Mouse (Mus musculus) intestine, embryonic 16.5 days (tissue): ENCODE results near the gene BC067074. TPM values are rescaled to one million over a fixed set of nuclear protein-coding genes. Genes with fewer than 3 reads are reported as not detected.

ENCODE experiments used
- ATAC-seq: fragments of 200-750 bp; cut with Nextera tagmentation; 2 replicates; pipeline ENCODE4 v1.8.0; 2017; ENCODE audit warnings: moderate TSS enrichment, moderate library complexity
- H3K27ac ChIP-seq: fragments of 300-500 bp; sonication (generic); 2 replicates; pipeline ENCODE4 v1.5.1; 2014; ENCODE audit warnings: mild to moderate bottlenecking, low read length
- H3K27me3 ChIP-seq: fragments of 300-500 bp; sonication (generic); replicated peaks from 2 replicates; pipeline ENCODE4 v1.6.1; 2014; ENCODE audit warnings: low read length, control low read depth, mixed read lengths; ENCODE audit not compliant: control insufficient read depth, insufficient read depth
- H3K36me3 ChIP-seq: fragments of 300-500 bp; sonication (generic); 2 replicates; pipeline ENCODE4 v1.6.1; 2014; ENCODE audit warnings: low read length, control low read depth; ENCODE audit not compliant: control insufficient read depth, insufficient read depth
- H3K4me1 ChIP-seq: fragments of 300-500 bp; sonication (generic); 2 replicates; pipeline ENCODE4 v1.6.1; 2014; ENCODE audit warnings: low read length, control low read depth, mixed read lengths; ENCODE audit not compliant: control insufficient read depth, insufficient read depth
- H3K4me2 ChIP-seq: fragments of 300-500 bp; sonication (generic); 2 replicates; pipeline ENCODE4 v1.6.1; 2014; ENCODE audit warnings: low read depth, low read length, control low read depth
- H3K4me3 ChIP-seq: fragments of 300-500 bp; sonication (generic); 2 replicates; pipeline ENCODE4 v1.5.1; 2014; ENCODE audit warnings: mild to moderate bottlenecking, low read length
- H3K9ac ChIP-seq: fragments of 300-500 bp; sonication (generic); 2 replicates; pipeline ENCODE4 v1.6.1; 2014; ENCODE audit warnings: low read depth, low read length
- H3K9me3 ChIP-seq: fragments of 300-500 bp; sonication (generic); 2 replicates; pipeline ENCODE4 v1.6.1; 2016; ENCODE audit warnings: low read length, control low read depth; ENCODE audit not compliant: control insufficient read depth
- WGBS: fragments of 180-500 bp; shearing (Covaris S2); extraction: QIAGEN DNeasy Blood & Tissue Kit; methylation state at CpG from one replicate; pipeline ENCODE4 v1.1.7; 2014; 5-methylcytosine and 5-hydroxymethylcytosine counted together
- polyA plus RNA-seq: library from polyadenylated mRNA; unstranded; fragments of >200 nt; fragmentation: Nextera tagmentation; extraction: Ambion mirVana; gene quantifications from 2 replicates; pipeline ENCODE4 v1.2.1, GENCODE M21; 2015

Gene BC067074
- polyA plus RNA-seq, 1 experiment from 2014 or later = 1.8 TPM

DNA sequence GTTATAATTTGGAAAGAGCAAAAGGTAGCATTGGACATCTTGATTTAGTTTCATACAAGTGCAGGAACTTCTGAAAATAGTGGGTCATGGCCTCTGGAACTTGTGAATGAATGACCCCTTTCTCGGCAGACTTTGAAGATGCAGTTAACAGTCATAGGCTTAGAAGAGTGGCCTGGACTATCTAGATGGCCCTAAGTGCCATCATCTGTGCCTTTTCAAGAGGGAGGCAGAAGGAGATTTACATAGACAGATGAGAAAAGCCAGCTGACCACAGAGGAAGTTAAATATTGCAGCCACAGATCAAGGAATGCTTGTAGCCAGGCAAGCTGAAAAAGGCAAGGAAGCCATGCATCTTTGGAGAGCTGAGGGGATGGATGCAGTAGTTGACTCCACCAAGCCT lies 66.7 kb downstream of the BC067074 start:
- no peaks in the 10 kb centered on the region for H3K36me3 ChIP-seq
- H3K27ac ChIP-seq = no peak overlapping the region
- no peaks in the 10 kb centered on the region for H3K27me3 ChIP-seq
- no peak overlapping the region for H3K9ac ChIP-seq
- no peak overlapping the region for H3K4me2 ChIP-seq
- no peak overlapping the region for H3K4me3 ChIP-seq
- no peaks in the 10 kb centered on the region for H3K4me1 ChIP-seq
- no peaks in the 10 kb centered on the region for H3K9me3 ChIP-seq
- no peak for ATAC-seq
- 60% methylated on average over 1 of the region's 1 CpGs for WGBS

DNA sequence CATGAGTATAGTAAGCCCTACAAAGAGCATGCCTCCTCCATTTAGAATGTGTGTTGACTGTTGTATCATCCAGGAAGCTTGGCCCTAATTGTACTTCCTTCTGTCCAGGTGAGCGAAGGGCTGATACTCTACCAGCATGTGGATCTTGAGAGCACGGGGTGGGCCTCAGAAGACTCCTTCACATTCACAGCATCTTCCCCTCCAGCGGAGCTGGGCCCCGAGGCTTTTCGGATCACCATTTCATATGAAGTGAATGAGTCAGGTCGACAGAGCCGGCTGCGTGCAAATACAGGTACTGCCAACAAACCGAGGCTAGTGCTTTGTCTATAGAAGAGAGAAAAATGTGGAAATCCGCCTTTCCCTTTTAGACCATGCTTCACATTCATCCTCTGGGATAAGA lies 73.0 kb downstream of the BC067074 start:
- H3K4me2 ChIP-seq = no peak overlapping the region
- 91% methylated on average over 10 of the region's 10 CpGs for WGBS
- no peak overlapping the region for H3K4me3 ChIP-seq
- no peaks in the 10 kb centered on the region for H3K4me1 ChIP-seq
- no peaks in the 10 kb centered on the region for H3K36me3 ChIP-seq
- H3K9ac ChIP-seq = no peak overlapping the region
- H3K9me3 ChIP-seq = no peaks in the 10 kb centered on the region
- ATAC-seq = no peak
- H3K27me3 ChIP-seq = no peaks in the 10 kb centered on the region
- no peak overlapping the region for H3K27ac ChIP-seq

DNA sequence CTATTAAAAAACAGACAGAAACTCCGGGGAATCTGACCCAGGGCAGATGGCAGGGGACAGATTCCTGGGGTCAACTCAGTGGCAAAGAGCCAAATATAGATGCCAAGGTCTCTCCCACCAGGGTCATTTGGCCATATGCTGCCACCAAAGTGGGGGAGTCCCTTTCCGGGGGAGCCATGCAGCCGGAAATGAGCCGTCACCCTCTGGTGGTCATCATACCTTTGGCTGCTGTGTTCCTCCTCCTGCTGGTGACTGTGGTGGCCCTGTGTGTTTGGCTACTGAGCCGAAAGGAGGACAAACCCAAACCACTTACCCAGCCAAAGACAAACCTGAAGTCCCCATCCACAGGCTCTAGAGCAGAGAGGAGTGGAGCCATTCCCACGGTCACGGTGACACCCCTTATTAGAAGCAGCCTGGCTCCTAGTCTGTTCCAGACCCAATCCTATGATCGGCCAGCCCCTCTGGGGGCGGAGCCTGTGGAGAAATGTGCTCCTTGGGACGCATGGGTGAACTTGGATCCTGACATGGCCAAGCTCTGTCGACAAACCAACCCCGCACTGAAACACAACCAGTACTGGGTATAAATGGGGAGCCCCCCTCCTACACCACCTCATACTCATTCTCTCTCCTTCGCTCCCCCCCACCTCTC lies 76.1 kb downstream of the BC067074 start:
- no peak overlapping the region for H3K9ac ChIP-seq
- no peak overlapping the region for H3K4me2 ChIP-seq
- no peaks in the 10 kb centered on the region for H3K36me3 ChIP-seq
- no peaks in the 10 kb centered on the region for H3K27me3 ChIP-seq
- no peak for ATAC-seq
- no peaks in the 10 kb centered on the region for H3K4me1 ChIP-seq
- no peak overlapping the region for H3K27ac ChIP-seq
- no peaks in the 10 kb centered on the region for H3K9me3 ChIP-seq
- H3K4me3 ChIP-seq = no peak overlapping the region
- WGBS = 77% methylated on average over 13 of the region's 13 CpGs

DNA sequence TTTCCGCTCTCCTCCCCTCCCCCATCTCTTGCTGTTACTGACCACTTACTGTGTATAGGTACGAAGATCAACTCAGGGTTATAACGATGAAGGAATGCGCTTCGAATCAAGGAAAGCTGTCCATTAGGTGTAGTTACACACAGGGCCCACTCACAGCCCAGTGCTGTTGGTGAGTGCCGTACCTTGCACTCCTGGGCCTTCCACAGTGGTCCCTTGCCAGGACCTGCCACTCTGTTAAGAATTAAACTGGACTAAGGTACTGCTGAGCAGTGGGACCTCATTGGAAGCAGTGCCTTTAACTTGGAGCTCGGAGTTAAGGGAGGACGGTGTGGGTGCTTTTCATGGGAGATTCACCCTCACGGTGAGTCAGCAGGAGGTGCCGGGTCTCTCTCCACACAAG lies 76.7 kb downstream of the BC067074 start:
- Histone ChIP-seq H3K36me3 (no peaks in the 10 kb centered on the region), H3K4me1 (no peaks in the 10 kb centered on the region), H3K9me3 (no peaks in the 10 kb centered on the region), H3K4me3 (no peak overlapping the region), H3K9ac (no peak overlapping the region), H3K27me3 (no peaks in the 10 kb centered on the region), H3K4me2 (no peak overlapping the region), H3K27ac (no peak overlapping the region)
- WGBS = 85% methylated on average over 10 of the region's 10 CpGs
- ATAC-seq = no peak

DNA sequence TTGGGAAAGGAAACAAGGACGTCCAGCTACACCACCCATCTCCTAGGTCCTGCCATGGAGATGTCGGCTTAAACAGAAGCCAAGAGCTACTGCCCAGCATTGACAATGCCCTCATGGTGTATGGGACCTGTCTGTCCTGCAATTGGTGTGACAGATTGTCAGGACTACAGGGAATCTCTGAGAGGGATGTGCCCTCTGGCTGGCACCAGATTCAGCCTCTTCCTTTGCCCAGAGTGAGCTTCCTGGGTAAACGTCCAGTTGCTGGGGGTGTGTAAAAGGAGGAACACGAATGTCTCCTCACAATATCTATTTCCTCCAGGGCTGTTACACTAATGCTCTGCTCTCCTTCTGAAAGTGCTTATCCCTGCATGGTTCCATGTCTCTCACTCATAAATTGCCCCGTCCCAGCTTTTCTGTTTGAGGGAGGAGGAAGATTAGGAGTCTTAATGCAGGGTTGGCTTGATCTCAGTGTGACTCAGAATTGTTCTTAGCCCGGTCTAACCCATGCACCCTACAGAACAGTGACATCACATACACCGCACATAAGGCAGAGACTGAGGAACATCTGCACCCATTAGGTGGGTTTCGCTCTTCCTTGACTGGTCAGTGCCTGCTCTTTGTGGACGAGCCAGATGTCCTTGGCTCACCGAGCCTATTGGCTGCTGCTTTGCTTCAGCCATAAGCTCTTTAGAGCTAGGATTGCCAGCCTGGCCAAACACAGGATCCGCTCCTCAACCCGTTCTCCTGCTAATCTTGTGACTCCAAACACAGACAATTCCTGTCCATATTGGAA lies 80.5 kb downstream of the BC067074 start:
- WGBS = 76% methylated on average over 12 of the region's 12 CpGs
- H3K27ac ChIP-seq = no peak overlapping the region
- H3K4me2 ChIP-seq = no peak overlapping the region
- H3K9ac ChIP-seq = no peak overlapping the region
- H3K27me3 ChIP-seq = no peaks in the 10 kb centered on the region
- H3K36me3 ChIP-seq = no peaks in the 10 kb centered on the region
- no peak for ATAC-seq
- H3K4me3 ChIP-seq = no peak overlapping the region
- H3K4me1 ChIP-seq = no peaks in the 10 kb centered on the region
- H3K9me3 ChIP-seq = no peaks in the 10 kb centered on the region

DNA sequence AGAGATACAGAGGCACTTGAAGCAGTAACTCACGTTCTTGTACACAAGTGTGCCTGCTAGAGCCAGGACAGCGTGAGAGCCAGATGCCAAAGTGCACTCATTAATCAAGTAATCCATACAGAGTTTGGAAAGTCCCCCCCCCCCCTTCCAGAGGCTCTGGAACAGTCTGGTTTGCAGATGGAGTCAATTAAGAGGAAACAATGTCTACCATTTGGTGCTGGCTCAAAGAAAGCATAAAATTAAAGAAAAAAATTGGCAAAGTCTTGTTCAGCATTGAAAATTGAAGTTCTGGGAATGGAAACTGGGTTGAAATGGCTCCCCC lies 81.1 kb downstream of the BC067074 start:
- Histone ChIP-seq H3K9ac (no peak overlapping the region), H3K36me3 (no peaks in the 10 kb centered on the region), H3K4me2 (no peak overlapping the region), H3K4me1 (no peaks in the 10 kb centered on the region), H3K27ac (no peak overlapping the region), H3K27me3 (no peaks in the 10 kb centered on the region), H3K9me3 (no peaks in the 10 kb centered on the region), H3K4me3 (no peak overlapping the region)
- 23% methylated on average over 2 of the region's 2 CpGs for WGBS
- no peak for ATAC-seq

DNA sequence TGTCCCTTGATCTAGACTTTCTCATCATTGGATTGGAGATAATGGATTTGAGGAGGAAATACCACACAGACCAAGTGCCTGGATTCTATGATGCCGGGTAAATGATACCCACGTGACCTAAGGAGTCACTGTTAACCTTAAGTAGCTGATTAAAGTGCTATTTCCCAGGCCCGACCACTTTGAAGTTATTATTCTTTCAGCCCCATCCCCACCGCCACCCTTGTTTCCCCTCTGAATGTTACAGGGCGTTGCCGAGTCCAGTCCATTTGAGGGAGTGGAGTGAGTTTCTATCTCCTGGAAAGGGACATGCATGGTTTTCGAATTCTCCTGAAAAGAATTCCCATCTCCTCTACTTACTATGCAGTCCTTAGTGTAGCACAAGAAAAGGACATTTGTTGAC lies 84.7 kb downstream of the BC067074 start:
- H3K9ac ChIP-seq = no peak overlapping the region
- ATAC-seq = no peak
- H3K4me2 ChIP-seq = no peak overlapping the region
- no peak overlapping the region for H3K27ac ChIP-seq
- H3K4me3 ChIP-seq = no peak overlapping the region
- H3K9me3 ChIP-seq = no peaks in the 10 kb centered on the region
- H3K36me3 ChIP-seq = no peaks in the 10 kb centered on the region
- H3K4me1 ChIP-seq = no peaks in the 10 kb centered on the region
- no peaks in the 10 kb centered on the region for H3K27me3 ChIP-seq
- WGBS = 85% methylated on average over 7 of the region's 7 CpGs

DNA sequence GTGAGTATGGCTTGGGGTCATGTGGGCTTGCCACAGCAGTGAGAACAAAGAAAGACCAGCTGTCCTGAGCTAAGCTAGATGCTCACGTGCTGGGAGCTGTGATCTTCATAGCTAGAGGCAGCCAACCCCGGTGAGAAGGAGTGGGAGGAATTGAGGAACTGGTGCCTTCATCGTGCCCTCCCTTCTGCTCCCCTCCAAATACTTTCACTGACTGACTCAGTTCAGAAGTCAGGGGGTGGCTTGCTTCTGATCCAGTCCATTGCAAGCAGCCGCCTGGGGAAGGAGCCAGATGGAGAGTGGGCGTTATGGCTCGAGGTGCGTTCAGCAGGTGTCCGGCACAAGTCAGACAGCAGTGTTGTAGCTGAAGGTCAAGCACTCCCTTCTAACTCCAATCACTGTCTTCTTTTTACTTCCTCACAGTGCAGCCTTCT lies 86.0 kb downstream of the BC067074 start:
- Histone ChIP-seq H3K4me3 (no peak overlapping the region), H3K27me3 (no peaks in the 10 kb centered on the region), H3K9me3 (no peaks in the 10 kb centered on the region), H3K27ac (no peak overlapping the region), H3K9ac (no peak overlapping the region), H3K4me1 (no peaks in the 10 kb centered on the region), H3K4me2 (no peak overlapping the region), H3K36me3 (no peaks in the 10 kb centered on the region)
- no peak for ATAC-seq
- 87% methylated on average over 8 of the region's 8 CpGs for WGBS

DNA sequence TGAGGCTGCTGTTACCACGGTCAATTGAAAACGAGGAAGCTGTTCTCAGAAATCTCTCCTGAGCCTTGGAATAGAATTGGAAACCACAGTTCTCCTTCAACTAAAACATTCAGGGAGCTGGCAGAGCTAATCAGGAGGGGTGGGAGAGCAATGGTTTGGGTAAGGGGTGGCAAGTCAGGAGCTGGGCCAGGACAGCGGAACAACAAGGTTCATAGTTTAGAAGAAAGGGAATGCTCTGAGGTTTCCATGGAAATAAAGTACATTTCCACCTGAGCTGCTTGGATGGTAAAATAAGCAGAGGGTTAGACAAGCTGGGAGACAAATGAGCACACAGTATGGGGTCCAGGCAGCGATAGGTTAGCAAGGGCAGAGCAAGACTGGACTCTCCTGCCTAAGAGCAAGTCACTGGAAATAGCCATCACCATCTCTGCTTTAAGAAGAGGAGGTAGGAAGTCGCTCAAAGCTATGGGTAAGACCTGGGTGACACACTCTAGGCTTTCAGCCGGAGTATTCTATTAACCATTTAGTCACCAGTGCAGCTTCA lies 86.9 kb downstream of the BC067074 start:
- H3K4me2 ChIP-seq = no peak overlapping the region
- 58% methylated on average over 6 of the region's 6 CpGs for WGBS
- no peaks in the 10 kb centered on the region for H3K4me1 ChIP-seq
- H3K36me3 ChIP-seq = no peaks in the 10 kb centered on the region
- H3K27me3 ChIP-seq = no peaks in the 10 kb centered on the region
- no peak overlapping the region for H3K9ac ChIP-seq
- no peak overlapping the region for H3K27ac ChIP-seq
- H3K9me3 ChIP-seq = no peaks in the 10 kb centered on the region
- H3K4me3 ChIP-seq = no peak overlapping the region
- ATAC-seq = no peak
